Mouse (Mus musculus) liver, embryonic 14.5 days (tissue): Measurements from ENCODE around the gene Smim4. TPM values are rescaled to one million over a fixed set of nuclear protein-coding genes. Genes with fewer than 3 reads are reported as not detected.

Experiments
- ATAC-seq: fragments of 200-750 bp; cut with Nextera tagmentation; 2 replicates; pipeline ENCODE4 v1.8.0; 2017; ENCODE audit warnings: moderate number of reproducible peaks, mild to moderate bottlenecking, moderate library complexity; ENCODE audit not compliant: insufficient read depth
- DNase-seq, 3 experiments: peaks; one replicate each; pipeline ENCODE4 v3.0.0-alpha.2; 2012 to 2013; ENCODE audit warnings: low read depth in 3 of 3, low spot score in 3 of 3
- H3K27ac ChIP-seq: fragments of 300-500 bp; sonication (generic); 2 replicates; pipeline ENCODE4 v1.5.1; 2014; ENCODE audit warnings: moderate library complexity, mild to moderate bottlenecking, control low read depth, inconsistent platforms
- H3K27me3 ChIP-seq: fragments of 300-500 bp; sonication (generic); 2 replicates; pipeline ENCODE4 v1.6.1; 2014; ENCODE audit warnings: mild to moderate bottlenecking, low read length, moderate library complexity; ENCODE audit not compliant: control insufficient read depth, insufficient read depth
- H3K36me3 ChIP-seq: fragments of 300-500 bp; sonication (generic); replicated peaks from 2 replicates; pipeline ENCODE4 v1.6.1; 2014; ENCODE audit warnings: low read depth; ENCODE audit not compliant: control insufficient read depth, insufficient read depth
- H3K4me1 ChIP-seq, 2 experiments: fragments of 200-500 bp in 1 of 2; fragments of 300-500 bp in 1 of 2; sonication (generic) in 1 of 2; replicated peaks; 2 replicates each; pipeline ENCODE4 v1.6.1; 2012 to 2014; ENCODE audit warnings: antibody characterized with exemption in 1 of 2, inconsistent platforms in 1 of 2, low read length in 1 of 2; ENCODE audit not compliant: control insufficient read depth in 2 of 2, insufficient read depth in 2 of 2
- H3K4me2 ChIP-seq: fragments of 300-500 bp; sonication (generic); 2 replicates; pipeline ENCODE4 v1.6.1; 2014; ENCODE audit warnings: low read depth, mild to moderate bottlenecking, control low read depth, moderate library complexity
- H3K4me3 ChIP-seq, 2 experiments: fragments of 200-500 bp in 1 of 2; fragments of 300-500 bp in 1 of 2; sonication (generic) in 1 of 2; 2 replicates each; pipeline ENCODE4 v1.5.1; 2012 to 2014; ENCODE audit warnings: low read depth in 2 of 2, low read length in 2 of 2, mild to moderate bottlenecking in 2 of 2, control low read depth in 1 of 2, inconsistent platforms in 1 of 2, moderate library complexity in 1 of 2; ENCODE audit not compliant: insufficient read depth in 1 of 2
- H3K9ac ChIP-seq: fragments of 300-500 bp; sonication (generic); replicated peaks from 2 replicates; pipeline ENCODE4 v1.6.1; 2014; ENCODE audit warnings: mild to moderate bottlenecking, control low read depth, moderate library complexity
- H3K9me3 ChIP-seq: fragments of 300-500 bp; sonication (generic); 2 replicates; pipeline ENCODE4 v1.6.1; 2016; ENCODE audit warnings: low read length, mixed read lengths; ENCODE audit not compliant: control insufficient read depth
- CTCF ChIP-seq: IDR thresholded peaks from 2 replicates; pipeline ENCODE4 v1.5.1; 2016; ENCODE audit warnings: antibody characterized with exemption, low read depth, control low read depth
- EP300 ChIP-seq: IDR thresholded peaks from 2 replicates; pipeline ENCODE4 v1.6.1; 2016; ENCODE audit warnings: antibody characterized with exemption, low read depth
- WGBS: fragments of 180-500 bp; shearing (Covaris S2); extraction: QIAGEN DNeasy Blood & Tissue Kit; methylation state at CpG from one replicate; pipeline ENCODE4 v1.1.7; 2014; ENCODE audit not compliant: insufficient replicate concordance; 5-methylcytosine and 5-hydroxymethylcytosine counted together
- polyA plus RNA-seq, 2 experiments: library from polyadenylated mRNA; depleted of rRNA in 1 of 2; stranded (reverse) in 1 of 2; unstranded in 1 of 2; fragments of >200 nt; fragmentation: Nextera tagmentation in 1 of 2; extraction: Ambion mirVana in 1 of 2; gene quantifications; 2 replicates each; pipeline versions ENCODE4 v1.2.1 to v1.2.3; 2012 to 2014

The Smim4 gene
- polyA plus RNA-seq (2012; rRNA removed) (21.4 and 26.7 TPM in 2 replicates), polyA plus RNA-seq (2014; fragmentation: Nextera tagmentation; extraction: Ambion mirVana) (72.8 and 81.7 TPM in 2 replicates)

- peak within 1 kb of the TSS; percentile 86 to 91 for H3K4me3 ChIP-seq
- peak within 1 kb of the TSS; percentile 99 for H3K4me2 ChIP-seq
- ATAC-seq (peak; percentile 90), DNase-seq (peak; percentile 98 to 99 (median 98))
- peak within 1 kb of the TSS; percentile 81 for H3K27ac ChIP-seq
- no peaks in the 10 kb centered on the region; the same call in none of the 2 replicates for H3K36me3 ChIP-seq
- no peaks in the 10 kb centered on the region for H3K9me3 ChIP-seq
- no peaks in the 10 kb centered on the region for H3K27me3 ChIP-seq
- WGBS, result under 1% methylated on average over 33 of the region's 33 CpGs
- no peak for TF ChIP-seq EP300
- TF ChIP-seq CTCF, result peak; percentile 87
- peaks cover 47 to 55% of the 10 kb centered on the region in 2 experiments for H3K4me1 ChIP-seq
- peak within 1 kb of the TSS; percentile 88 for H3K9ac ChIP-seq
These were observed at the start of gene Smim4 for GRCm38 (mm10) chr14:31128826-31129219. Smim4 (minus strand) TSS chr14:31128956.

- Histone ChIP-seq H3K27ac (no peak overlapping the region), H3K4me3 (no peak overlapping the region), H3K4me2 (no peak overlapping the region), H3K27me3 (no peaks in the 10 kb centered on the region), H3K9me3 (no peaks in the 10 kb centered on the region), H3K9ac (no peak overlapping the region), H3K36me3 (peaks cover 54% of the 10 kb centered on the region), H3K4me1 (peaks cover 0 to 6% of the 10 kb centered on the region in 2 experiments; a peak in 1 of 4 replicates)
- 78% methylated on average over 5 of the region's 5 CpGs for WGBS
- DNase-seq (no peak), ATAC-seq (no peak)
- no peak for TF ChIP-seq EP300
- no peak for TF ChIP-seq CTCF
These were observed 49.0 kb upstream of the Smim4 start for GRCm38 (mm10) chr14:31177715-31178114.

- Histone ChIP-seq H3K27me3 (no peaks in the 10 kb centered on the region), H3K36me3 (peaks cover 58% of the 10 kb centered on the region), H3K4me1 (peaks cover 0 to 2% of the 10 kb centered on the region in 2 experiments; a peak in 1 of 4 replicates), H3K27ac (no peak overlapping the region), H3K4me2 (no peak overlapping the region), H3K9ac (no peak overlapping the region), H3K9me3 (no peaks in the 10 kb centered on the region), H3K4me3 (no peak overlapping the region)
- 77% methylated on average over 16 of the region's 16 CpGs for WGBS
- TF ChIP-seq EP300, result no peak
- TF ChIP-seq CTCF, result no peak
- ATAC-seq (no peak), DNase-seq (no peak)
These were observed 48.5 kb upstream of the Smim4 start for GRCm38 (mm10) chr14:31177287-31177686.

- Histone ChIP-seq H3K27ac (no peak overlapping the region), H3K36me3 (peaks cover 53% of the 10 kb centered on the region)
- 80% methylated on average over 7 of the region's 7 CpGs for WGBS
These were observed 44.8 kb upstream of the Smim4 start for GRCm38 (mm10) chr14:31173537-31173936.

GRCm38 (mm10) chr14:31172781-31173455, 44.2 kb upstream of the Smim4 start:
- Histone ChIP-seq H3K36me3 (peaks cover 53% of the 10 kb centered on the region), H3K4me1 (no peaks in the 10 kb centered on the region), H3K4me2 (no peak overlapping the region), H3K9ac (no peak overlapping the region), H3K4me3 (no peak overlapping the region), H3K27me3 (no peaks in the 10 kb centered on the region), H3K9me3 (no peaks in the 10 kb centered on the region), H3K27ac (no peak overlapping the region)
- DNase-seq (no peak), ATAC-seq (peak; percentile 46)
- whole genome bisulfite sequencing, result 71% methylated on average over 18 of the region's 18 CpGs
- no peak for TF ChIP-seq EP300
- TF ChIP-seq CTCF, result no peak

More at GRCm38 (mm10) chr14:31173537-31173936, 44.8 kb upstream of the Smim4 start:
- no peak overlapping the region for H3K4me2 ChIP-seq
- H3K4me3 ChIP-seq, result no peak overlapping the region
- H3K9ac ChIP-seq, result no peak overlapping the region
- no peak for DNase-seq
- no peak for TF ChIP-seq CTCF
- TF ChIP-seq EP300, result no peak
- ATAC-seq, result no peak
- no peaks in the 10 kb centered on the region for H3K9me3 ChIP-seq
- H3K4me1 ChIP-seq, result no peaks in the 10 kb centered on the region
- H3K27me3 ChIP-seq, result no peaks in the 10 kb centered on the region
